Mouse (Mus musculus) spleen, postnatal 14 days (tissue): ENCODE results near the gene Cdk2.

ENCODE experiments used
- DNase-seq, 2 experiments: peaks; one replicate each; pipeline ENCODE4 v3.0.0; 2021 to 2022; ENCODE audit warnings: low spot score in 2 of 2

Cdk2 gene

DNA sequence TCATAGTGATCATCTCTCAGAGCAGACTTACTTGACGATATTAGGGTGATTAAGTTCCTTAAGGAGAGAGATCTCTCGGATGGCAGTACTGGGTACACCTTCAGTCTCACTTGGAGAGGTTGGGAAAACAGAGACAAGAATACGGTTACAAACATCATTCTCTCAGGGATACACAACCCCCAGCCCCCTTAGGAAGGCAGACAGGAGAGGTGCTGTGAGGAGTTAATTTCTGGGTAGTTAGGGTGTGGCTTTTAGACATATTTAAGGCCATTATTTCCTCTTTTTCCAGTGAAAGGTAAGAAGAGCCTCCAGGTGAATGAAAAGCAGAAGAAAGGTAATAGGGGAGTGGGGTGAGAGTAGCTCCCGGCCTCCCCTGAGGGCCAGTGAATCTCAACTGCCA is 936 bp downstream of the Cdk2 start, which contains the start of gene Pmel:
TSS of gene Pmel (plus strand) at position 301 of the 400 bp plus-strand sequence.
- DNase-seq = no peak

DNA sequence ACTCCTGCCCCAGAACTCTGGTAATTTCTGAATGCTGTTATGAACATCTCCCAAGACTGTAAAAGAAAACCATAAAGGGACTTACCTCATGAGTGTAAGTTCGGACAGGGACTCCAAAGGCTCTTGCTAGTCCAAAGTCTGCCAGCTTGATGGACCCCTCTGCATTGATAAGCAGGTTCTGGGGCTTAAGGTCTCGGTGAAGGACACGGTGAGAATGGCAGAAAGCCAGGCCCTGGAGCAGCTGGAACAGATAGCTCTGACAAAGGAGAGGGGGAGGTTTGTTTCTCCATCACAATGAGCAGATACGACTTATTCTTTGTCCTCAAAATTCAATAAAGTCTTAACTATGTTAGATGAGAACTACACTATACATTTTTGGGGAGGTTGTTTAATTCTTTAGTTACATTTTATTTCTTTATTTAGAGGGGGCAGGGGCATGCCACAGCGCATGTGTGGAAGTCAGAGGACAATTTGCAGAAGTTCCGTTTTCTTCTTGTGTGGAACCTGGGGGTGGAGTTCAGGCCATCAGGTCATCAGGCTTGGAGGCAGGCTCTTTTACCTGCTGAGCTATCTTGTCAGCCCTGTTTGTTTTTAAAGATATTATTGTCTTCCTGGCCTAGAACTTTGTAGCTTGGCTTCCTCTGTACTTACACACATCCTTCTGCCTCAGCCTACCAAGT is 2.4 kb downstream of the Cdk2 start:
- no peak for DNase-seq

DNA sequence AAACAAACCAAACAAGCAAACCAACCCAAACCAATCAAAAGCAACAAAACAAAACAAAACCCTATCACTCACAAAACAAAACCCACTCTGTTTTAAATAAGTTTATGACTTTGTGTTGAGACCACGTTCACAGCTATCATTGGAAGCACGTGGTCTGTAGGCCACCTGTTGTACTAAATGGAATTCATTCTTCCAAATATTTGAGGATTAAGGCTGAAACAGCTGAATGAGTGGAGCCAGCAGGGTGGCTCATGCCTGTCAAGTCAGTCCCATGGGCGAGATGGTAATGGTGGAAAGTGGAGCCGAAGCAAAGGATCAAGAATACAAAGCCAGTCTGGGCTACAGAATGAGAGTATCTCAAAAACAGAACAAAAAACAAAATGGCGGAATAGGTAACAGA is 4.1 kb downstream of the Cdk2 start:
- no peak for DNase-seq

DNA sequence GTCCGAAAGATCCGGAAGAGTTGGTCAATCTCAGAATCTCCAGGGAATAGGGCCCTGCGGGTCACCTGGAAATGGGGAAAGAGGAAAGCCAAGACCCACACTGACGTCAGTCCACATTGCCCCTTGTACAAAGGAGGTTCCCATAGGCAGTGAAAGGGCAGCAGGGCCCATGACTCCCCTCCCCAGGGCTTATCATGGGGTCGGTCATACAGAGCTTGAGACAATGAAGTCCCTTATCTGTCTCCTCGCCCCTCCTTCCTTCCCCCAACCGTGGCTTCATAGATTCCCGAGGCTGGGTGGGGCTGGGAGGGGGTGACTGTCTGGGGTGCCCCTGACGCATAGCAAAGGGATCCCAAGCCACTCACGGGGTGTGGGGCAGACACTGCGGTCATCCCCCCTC is 5.2 kb downstream of the Cdk2 start:
- no peak for DNase-seq

DNA sequence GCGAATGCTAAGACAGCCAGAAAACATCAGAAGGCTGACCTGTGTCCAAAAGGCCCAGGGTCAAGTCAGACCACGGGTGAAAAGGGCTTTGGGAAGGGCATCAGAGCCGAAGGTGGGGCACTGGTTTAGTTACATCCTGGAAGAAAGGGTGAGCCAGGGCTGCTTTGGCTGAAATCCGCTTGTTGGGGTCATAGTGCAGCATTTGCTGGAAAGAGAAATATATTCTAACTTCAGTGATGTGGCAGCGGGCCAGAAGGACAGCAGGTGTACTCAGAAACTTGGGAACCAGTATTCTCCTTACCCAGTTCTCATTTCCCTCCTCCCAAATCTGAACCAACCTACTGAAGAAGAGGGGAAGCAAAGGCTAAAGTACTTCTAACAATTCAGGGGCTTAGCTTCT is 5.8 kb downstream of the Cdk2 start:
- no peak for DNase-seq

- no peak for DNase-seq
These were observed 7.6 kb downstream of the Cdk2 start for GRCm38 (mm10) chr10:128697072-128697725.

DNA sequence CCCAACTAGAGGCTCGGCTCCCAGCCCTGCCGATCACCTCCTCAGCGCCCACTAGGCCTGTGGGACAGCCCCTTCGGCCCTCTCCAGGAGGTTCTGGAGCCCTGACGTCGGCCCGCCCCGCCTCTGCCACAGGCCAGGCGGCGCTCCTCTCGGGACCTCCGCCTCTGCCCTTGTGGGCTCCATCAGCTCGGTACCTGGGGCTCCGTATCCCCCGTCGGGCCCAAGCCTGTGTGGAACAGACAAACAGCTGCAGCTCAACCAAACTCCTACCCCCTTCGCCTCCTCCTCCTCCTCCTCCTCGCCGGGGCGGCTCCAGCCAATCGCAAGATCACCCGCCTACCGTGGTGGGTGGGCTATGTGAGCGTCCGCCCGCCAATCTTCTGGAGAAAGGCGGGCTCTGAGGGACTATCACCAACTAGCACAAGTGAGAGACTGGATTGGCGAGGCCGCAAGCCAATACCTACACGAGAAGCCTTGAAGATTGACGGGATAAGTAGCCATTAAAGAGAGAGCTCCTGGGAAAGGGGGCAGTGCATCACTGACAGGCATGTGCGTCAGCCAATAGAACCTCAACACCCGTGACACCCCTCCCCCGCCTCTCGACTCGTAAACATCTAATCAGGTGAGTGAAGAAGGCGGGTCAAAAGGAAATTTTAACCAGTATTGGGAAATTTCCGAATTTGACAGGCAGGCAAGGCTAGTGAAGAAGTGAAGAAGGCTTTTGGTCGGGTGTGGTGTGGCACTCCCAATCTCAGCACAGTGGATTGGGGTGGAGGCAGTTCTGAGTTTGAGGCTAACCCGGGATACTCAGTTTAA is 8.6 kb downstream of the Cdk2 start, which contains the start of gene Rab5b:
TSS of gene Rab5b (minus strand) at position 273 of the 816 bp plus-strand sequence.
- DNase-seq = peak; percentile 91 to 93

DNA sequence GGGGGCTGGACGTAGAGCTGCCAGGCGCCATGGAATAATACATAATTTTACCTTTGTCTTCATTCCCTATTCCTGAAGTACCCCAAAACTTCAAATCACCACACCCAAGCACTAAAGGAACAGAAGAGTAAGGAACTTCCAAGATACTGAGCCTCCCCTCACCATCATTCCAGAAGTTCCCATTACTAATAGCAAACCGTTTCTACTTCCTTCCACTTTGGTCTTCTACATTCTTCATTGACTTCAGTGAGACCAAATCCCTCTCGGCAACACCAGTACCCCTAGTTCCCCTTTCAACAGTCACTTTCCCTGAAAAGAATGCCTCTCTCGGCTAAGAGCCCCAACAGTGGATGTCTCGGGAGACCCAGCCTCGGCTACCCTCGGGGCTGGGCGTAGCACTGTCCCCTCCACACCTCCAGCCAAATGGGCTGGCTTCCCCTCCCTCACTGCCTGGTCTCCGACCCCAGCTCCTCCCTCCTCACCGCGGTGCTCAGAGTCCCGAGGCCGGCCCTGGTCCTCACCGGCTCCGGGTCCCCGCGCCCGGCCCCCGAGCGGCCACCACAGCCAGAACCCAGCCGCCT is 9.3 kb downstream of the Cdk2 start:
- no peak for DNase-seq

DNA sequence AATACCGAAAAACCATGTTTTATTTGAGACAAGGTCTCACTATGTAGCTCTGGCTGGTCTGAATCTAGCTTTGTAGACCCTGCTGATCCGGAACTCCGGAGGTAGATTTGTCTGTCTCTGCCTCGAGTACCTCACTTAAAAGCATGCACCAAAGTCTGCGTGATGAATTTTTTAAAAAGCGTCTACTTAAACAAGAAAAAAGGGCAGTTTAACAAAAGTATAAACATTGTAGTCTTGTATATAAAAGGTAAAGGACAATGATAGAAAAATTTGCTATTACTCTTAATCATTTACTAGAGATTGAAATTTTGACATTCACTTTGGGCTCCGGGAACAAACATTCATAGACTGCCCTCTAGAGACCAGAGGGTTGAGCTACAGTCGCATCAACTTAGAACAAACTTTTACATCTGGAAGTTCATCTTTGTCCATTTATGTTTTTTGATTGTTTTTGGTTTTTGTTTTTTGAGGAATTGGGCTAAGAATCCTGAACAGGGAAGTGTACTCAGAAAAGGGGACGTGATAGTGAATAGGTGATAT is 30.3 kb downstream of the Cdk2 start:
- no peak for DNase-seq

DNA sequence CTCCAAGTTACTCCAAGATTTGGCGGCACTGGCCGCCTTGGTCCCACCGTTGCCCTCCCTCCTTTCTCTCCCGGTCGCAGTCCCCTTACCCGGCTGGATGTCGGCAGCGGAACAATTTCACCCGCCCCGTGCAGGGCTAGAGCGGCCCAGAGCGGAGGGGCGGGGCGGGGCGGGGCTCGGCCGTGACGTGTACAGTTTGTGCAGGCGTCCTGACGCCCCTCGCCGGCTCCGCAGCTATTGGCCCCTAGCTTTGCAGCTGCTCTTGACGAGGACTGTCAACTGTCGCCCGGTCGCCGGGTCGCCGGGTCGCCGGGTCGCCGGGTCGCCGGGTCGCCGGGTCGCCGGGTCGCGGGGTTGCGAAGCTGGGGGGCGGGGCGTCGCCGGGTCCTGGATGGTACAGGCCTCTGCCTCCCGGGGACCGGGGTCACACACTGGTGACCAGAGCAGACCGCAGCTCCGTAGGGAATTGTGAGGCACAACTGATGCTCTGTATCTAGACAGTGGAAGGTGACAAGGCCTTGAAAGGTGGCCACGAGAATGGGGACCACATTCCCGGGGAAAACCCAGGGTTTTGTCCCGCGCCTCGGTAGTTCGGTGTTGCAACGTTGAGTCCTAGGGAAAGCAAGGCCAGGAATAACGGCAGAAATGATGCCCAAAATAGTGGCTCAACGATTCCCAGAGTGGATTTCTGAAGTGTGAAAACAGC is 30.9 kb downstream of the Cdk2 start, which contains the start of gene Suox:
TSS of gene Suox (minus strand) at position 311 of the 706 bp plus-strand sequence.
- DNase-seq = peak; percentile 67 to 68

DNA sequence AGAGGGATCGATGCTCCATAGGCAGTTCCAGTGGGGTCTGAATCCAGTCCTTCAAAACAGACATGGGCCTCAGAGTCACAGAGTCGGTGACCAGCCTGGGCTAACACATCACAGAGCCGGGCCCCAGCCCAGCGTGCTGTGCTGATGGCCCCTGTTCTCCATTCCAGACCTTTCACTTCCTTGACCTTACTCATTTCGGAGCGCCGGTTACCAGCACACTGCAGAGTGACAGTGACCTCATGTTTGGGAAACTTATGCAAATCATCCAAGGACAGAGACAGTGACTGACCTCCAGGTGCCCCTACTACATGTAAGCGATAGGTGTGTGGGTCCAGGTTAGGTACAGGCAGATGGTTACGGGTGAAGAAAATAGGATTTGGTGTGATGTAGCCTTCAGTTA is 33.7 kb downstream of the Cdk2 start:
- no peak for DNase-seq

DNA sequence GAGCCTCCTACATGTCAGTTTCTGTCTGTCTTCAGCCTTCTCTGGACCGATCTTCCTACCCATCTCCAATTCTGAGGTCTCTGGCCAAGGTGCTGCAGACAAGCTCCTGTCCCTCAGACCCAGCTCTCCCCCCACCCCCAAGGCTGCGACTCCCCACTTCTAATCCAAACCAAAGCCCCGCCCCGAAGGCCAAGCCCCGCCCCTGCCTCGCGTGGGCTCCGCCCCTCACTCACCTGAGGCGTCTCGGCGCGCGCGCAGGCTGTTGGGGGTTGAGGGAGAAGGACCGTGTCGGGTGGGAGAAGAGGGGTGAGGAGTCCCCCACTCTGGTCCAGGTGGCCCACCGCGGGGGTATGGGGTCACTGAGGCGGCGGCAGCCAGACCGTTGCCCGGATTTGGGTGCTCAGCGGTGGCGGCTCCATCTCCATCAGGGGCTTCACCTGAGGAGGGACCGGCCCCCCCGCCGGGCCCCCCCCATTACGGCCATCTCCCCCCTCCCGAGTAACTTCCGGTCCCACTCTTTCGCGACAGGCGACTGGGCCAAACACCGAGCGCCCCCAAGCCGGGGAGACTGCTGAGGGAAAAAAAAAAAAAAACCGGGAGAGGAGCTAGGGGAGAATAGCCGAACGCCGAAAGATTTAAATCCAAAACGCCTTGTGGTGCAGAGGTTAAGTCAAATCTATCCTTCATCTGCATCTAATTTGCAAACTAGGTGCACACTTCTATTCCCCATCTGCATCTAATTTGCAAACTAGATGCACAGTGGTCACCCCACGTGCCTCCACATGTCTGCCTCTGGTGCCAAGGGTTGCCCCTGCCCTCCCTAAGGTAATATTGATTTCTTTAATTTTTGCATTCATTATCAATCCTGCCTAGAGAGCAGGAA is 35.8 kb downstream of the Cdk2 start:
- peak; percentile 40 to 57 for DNase-seq

- no peak for DNase-seq
These were observed 39.0 kb downstream of the Cdk2 start for GRCm38 (mm10) chr10:128665806-128666205.

- DNase-seq = no peak
These were observed 39.5 kb downstream of the Cdk2 start for GRCm38 (mm10) chr10:128665307-128665706.

DNA sequence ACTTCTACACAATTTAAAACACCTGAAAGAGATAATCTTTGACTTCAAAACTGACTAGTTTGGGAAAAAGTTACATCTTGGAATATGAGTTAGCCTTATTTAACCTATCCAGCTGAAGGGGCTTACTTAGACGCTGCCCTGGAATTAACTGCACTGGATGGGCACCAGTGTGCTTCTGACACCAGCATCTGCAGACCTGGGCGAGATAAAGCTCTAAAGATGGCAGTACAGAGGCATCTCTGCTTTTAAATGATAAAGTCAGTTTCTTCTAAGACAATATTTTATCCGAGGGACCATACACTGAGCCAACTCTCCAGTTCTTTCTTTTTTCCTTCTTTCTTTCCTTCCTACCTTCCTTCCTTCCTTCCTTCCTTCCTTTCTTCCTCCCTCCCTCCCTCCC is 40.0 kb downstream of the Cdk2 start:
- no peak for DNase-seq

- no peak for DNase-seq
These were observed 41.2 kb downstream of the Cdk2 start for GRCm38 (mm10) chr10:128663441-128664220.

DNA sequence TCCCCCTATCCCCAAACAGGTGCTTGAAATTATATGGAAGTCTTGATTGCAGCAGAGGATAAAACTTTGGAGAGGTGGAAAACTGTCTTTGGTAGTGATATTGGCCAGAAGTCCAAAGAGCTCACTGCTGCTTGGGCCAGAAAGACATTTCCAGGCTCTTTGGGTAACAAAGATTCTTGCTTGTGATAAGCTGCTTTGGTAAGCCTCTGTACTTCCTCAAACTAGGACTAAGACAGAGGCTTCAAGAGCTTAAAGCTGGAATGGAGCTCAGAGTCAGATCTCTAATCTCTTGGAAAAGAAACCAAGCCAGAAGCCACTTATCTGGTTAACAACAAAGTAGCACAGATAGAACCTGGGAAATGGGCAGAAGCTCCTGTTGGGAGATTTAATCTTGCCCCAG is 42.4 kb downstream of the Cdk2 start:
- DNase-seq = no peak

DNA sequence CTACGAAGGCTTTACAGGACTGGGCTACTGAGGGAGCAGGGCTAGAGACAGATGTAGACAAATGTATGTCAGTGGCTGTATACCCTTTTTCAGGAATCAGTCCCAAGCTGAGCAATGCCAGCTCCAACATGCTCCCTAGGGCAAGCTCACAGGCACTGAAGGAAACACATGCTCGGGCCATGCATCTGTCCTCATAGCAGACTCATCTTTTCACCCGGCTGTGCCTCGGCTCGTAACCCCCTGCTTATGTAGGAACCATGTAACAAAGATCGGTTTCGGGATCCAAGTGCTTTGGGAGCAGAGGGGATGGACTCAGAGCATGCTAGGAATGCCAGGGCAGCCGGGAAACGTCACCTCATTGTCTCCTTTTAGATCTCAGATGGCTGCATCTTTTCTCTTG is 45.3 kb downstream of the Cdk2 start:
- no peak for DNase-seq

DNA sequence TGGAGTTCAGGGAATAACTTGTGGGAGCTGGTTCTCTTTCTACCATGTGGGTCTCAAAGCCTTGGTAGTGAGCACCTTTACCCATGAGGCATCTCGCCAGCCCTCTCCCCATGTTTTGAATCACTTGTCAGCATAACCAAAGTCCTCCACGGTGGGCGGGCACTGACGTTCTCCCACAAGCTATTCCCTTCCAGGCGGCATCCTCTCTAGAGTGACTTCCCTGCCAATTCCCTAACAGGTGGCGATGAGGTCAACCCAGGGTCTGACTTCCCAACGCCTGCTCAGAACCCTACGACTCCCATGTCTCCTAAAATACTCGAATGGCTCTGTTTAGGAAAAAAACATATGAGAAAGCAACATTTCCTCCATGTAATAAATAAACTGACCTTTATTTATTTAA is 47.0 kb downstream of the Cdk2 start:
- no peak for DNase-seq
